Mouse (Mus musculus) heart, embryonic 12.5 days (tissue): Measurements from ENCODE around the gene Pdzrn3. TPM values are rescaled to one million over a fixed set of nuclear protein-coding genes. Genes with fewer than 3 reads are reported as not detected.

ENCODE experiments used
- ATAC-seq: fragments of 200-750 bp; cut with Nextera tagmentation; 2 replicates; pipeline ENCODE4 v1.8.0; 2017; ENCODE audit warnings: moderate TSS enrichment, moderate library complexity; ENCODE audit not compliant: insufficient number of reproducible peaks, low FRiP score
- H3K27ac ChIP-seq: fragments of 300-500 bp; sonication (generic); 2 replicates; pipeline ENCODE4 v1.5.1; 2016; ENCODE audit warnings: mild to moderate bottlenecking, moderate library complexity; ENCODE audit not compliant: poor library complexity, severe bottlenecking
- H3K27me3 ChIP-seq: fragments of 300-500 bp; sonication (generic); replicated peaks from 2 replicates; pipeline ENCODE4 v1.6.1; 2016; ENCODE audit warnings: mild to moderate bottlenecking, moderate library complexity
- H3K36me3 ChIP-seq: fragments of 300-500 bp; sonication (generic); 2 replicates; pipeline ENCODE4 v1.6.1; 2016; ENCODE audit warnings: mild to moderate bottlenecking, moderate library complexity
- H3K4me1 ChIP-seq: fragments of 300-500 bp; sonication (generic); replicated peaks from 2 replicates; pipeline ENCODE4 v1.6.1; 2016; ENCODE audit warnings: mild to moderate bottlenecking
- H3K4me2 ChIP-seq: fragments of 300-500 bp; sonication (generic); 2 replicates; pipeline ENCODE4 v1.6.1; 2016; ENCODE audit warnings: mild to moderate bottlenecking, moderate library complexity
- H3K4me3 ChIP-seq: fragments of 300-500 bp; sonication (generic); 2 replicates; pipeline ENCODE4 v1.5.1; 2016; ENCODE audit warnings: mild to moderate bottlenecking
- H3K9ac ChIP-seq: fragments of 300-500 bp; sonication (generic); 2 replicates; pipeline ENCODE4 v1.6.1; 2016; ENCODE audit warnings: mild to moderate bottlenecking, moderate library complexity
- H3K9me3 ChIP-seq: fragments of 300-500 bp; sonication (generic); replicated peaks from 2 replicates; pipeline ENCODE4 v1.6.1; 2016; ENCODE audit warnings: mild to moderate bottlenecking, moderate library complexity
- WGBS: fragments of 180-500 bp; shearing (Covaris S2); methylation state at CpG from one replicate; pipeline ENCODE4 v1.1.7; 2016; 5-methylcytosine and 5-hydroxymethylcytosine counted together
- polyA plus RNA-seq: library from polyadenylated mRNA; unstranded; fragments of >200 nt; fragmentation: Nextera tagmentation; extraction: Ambion mirVana; gene quantifications from 2 replicates; pipeline ENCODE4 v1.2.1, GENCODE M21; 2016

Gene Pdzrn3
- polyA plus RNA-seq, 1 experiment from 2014 or later = 14.0 TPM

DNA sequence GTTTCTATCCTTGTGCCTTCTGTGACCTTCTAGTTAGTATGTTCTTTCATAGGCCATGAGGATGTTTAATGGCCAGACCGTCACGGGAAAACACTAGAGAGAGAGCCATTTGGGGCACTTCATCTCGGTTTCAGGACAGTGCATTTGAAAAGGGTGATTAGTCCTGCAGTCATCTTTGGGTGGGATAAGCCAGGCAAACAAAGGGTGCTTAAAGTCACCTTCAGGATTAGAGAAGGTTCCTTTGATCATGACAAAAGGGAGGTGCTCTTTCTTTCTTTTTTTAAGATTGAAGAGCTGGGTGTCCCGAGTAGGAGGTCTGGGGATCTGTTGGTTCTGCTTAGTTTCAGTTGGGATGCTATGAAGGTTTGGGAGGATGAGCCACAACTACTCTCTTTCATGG lies 105.4 kb downstream of the Pdzrn3 start:
- peak overlapping the region; percentile 88 for H3K27ac ChIP-seq

DNA sequence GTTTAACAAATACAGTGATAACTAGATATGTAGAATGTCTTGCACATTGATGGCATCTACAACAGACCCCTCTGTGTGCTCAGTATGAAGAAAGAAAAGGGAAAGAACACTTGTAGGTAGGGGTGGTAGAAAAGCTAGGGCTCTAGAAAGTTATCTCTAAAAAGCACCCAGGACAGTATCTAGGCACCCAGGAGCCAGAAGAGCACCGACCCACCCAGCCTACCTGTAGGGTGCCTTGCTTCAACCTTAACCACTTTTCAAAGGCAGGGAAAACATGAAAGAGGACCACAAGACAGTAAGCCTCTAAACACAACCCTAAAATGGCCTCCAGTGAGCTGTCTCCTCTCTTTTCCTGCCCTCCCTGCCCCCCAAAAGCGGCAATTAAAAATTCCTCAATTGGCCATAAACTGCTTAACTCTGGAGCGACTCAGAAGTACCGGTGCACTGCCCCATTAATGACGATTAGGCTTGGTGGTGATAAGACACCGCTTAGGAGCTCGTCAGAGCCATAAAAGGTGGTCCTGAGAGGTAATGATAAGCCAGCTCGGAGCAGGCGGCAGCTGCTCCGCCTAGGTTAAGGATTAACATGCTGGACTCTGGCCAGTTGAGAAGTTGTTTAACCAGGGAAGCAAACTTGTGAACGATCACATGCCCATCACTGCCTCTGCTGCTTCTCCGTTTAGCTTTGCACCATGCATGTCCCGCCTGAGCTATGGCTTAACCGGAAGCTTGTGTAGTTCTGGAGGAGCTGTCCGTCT lies 106.1 kb downstream of the Pdzrn3 start:
- Histone ChIP-seq H3K27ac (peak overlapping the region; percentile 88), H3K36me3 (peaks cover 2% of the 10 kb centered on the region; the same call in 1 of the 2 replicates), H3K9me3 (no peaks in the 10 kb centered on the region), H3K4me1 (peaks cover 78% of the 10 kb centered on the region), H3K27me3 (no peaks in the 10 kb centered on the region), H3K4me2 (peak overlapping the region; percentile 48), H3K9ac (peak overlapping the region; percentile 35; the same call in 1 of the 2 replicates), H3K4me3 (no peak overlapping the region; the same call in 1 of the 2 replicates)
- peak; percentile 62; the same call in 1 of the 2 replicates for ATAC-seq
- 18% methylated on average over 15 of the region's 15 CpGs for WGBS

More for the DNA sequence above, 105.4 kb downstream of the Pdzrn3 start:
- WGBS = 28% methylated on average over 4 of the region's 4 CpGs
- peaks cover 73% of the 10 kb centered on the region for H3K4me1 ChIP-seq
- ATAC-seq = no peak
- peak overlapping the region; percentile 35; the same call in 1 of the 2 replicates for H3K9ac ChIP-seq
- H3K27me3 ChIP-seq = no peaks in the 10 kb centered on the region
- peaks cover 3% of the 10 kb centered on the region; the same call in 1 of the 2 replicates for H3K36me3 ChIP-seq
- no peak overlapping the region for H3K4me3 ChIP-seq
- no peaks in the 10 kb centered on the region for H3K9me3 ChIP-seq
- H3K4me2 ChIP-seq = peak overlapping the region; percentile 48

DNA sequence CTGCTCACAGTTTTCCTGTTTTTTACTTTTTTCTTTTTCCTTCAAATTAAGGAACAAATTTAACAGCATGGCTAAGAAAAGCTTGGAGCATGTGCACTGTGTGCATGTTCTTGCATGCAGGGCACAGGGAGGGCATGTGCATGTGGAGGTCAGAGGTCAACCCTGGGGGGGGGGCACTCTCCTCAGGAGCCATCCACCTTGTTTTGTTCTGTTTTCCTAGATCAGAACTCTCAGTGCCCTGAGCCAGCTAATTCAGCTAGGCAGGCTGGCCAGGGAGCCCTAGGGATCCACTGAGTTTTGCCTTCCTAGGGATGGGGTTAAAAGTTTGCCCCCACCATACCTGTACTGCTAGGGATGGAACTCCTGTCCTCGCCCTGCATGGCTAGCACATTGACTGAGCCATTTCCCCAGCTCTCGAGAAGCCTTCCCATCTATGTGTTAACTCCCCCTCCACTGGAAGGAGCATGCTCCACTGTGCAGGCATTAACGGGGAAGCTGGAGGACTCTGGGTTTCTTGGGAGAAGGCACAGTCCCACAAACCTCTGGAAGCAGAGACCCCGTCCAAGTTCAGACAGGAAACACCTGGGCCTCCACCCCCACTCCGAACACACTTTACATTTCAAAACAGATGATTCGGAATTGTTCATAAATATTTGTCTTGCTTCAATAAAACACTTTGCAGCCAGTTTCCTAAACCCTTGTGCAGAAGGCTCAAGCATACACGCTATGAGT lies 107.4 kb downstream of the Pdzrn3 start:
- Histone ChIP-seq H3K4me1 (peaks cover 80% of the 10 kb centered on the region), H3K9ac (no peak overlapping the region), H3K36me3 (peaks cover 2% of the 10 kb centered on the region; the same call in 1 of the 2 replicates), H3K27ac (no peak overlapping the region), H3K4me3 (no peak overlapping the region), H3K9me3 (no peaks in the 10 kb centered on the region), H3K4me2 (no peak overlapping the region), H3K27me3 (no peaks in the 10 kb centered on the region)
- ATAC-seq = no peak
- WGBS = 54% methylated on average over 7 of the region's 7 CpGs

DNA sequence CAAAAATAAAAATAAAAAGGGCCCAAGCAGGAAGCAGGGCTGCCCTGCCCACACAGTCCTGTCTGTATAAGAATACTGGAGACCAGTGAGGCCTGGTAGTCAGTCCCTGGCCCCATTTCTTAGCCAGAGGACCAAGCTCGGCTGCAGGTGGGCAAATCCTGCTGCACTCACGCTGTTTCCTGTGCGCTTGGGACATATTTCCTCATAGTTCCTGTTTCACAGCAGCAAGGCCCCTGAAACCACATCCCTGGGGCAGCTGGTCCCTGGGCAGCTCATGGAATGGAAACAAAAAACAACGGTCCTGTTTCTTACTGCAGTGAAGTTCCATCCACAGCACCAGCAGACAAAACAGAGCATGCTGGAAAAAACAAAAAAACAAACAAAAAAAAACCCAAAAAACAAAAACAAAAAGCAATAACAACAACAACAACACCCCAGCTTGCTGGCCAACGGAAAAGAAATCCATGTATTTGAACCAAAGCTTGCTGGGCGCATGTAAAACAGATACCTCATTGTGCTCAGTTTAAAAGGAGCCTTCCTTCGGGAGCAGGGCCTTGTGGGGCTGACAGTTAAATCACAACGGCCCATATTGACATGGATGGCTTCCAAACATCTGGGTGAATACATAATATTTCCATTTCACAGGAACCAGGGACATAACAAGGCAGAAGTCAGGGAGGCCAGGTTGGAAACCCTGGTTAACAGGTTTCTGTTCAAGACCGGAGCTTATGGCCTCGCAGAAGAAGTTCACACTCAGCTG lies 108.2 kb downstream of the Pdzrn3 start:
- Histone ChIP-seq H3K4me1 (peaks cover 78% of the 10 kb centered on the region), H3K4me3 (no peak overlapping the region), H3K27me3 (no peaks in the 10 kb centered on the region), H3K36me3 (peaks cover 2% of the 10 kb centered on the region; the same call in 1 of the 2 replicates), H3K9me3 (no peaks in the 10 kb centered on the region), H3K27ac (no peak overlapping the region), H3K9ac (no peak overlapping the region), H3K4me2 (no peak overlapping the region)
- ATAC-seq = no peak
- 66% methylated on average over 10 of the region's 10 CpGs for WGBS

DNA sequence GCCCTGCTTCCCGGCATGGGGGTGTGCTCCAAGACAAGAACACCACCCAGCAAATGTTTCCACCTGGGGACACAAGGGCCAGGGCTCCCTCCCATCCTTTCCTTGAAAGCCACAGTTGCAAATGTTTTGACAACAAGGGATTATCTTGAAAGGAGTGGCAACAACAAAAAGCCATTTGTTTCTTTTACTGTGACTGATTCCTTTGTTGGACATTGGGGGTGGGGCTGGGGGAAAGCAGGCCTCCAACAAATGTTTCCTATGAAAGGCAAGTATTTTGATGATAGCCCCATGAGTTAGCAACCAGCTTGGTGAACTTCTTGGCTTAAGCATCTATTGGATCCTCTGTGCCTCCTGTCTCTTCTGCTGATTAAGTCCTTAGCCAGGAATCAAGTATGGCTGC lies 109.4 kb downstream of the Pdzrn3 start:
- Histone ChIP-seq H3K27ac (peak overlapping the region; percentile 65; the same call in 1 of the 2 replicates), H3K4me1 (peaks cover 68% of the 10 kb centered on the region), H3K36me3 (peaks cover 2% of the 10 kb centered on the region; the same call in 1 of the 2 replicates), H3K9me3 (no peaks in the 10 kb centered on the region), H3K9ac (no peak overlapping the region), H3K27me3 (no peaks in the 10 kb centered on the region), H3K4me2 (no peak overlapping the region), H3K4me3 (no peak overlapping the region)
- 30% methylated on average over 1 of the region's 1 CpGs for WGBS
- no peak for ATAC-seq

DNA sequence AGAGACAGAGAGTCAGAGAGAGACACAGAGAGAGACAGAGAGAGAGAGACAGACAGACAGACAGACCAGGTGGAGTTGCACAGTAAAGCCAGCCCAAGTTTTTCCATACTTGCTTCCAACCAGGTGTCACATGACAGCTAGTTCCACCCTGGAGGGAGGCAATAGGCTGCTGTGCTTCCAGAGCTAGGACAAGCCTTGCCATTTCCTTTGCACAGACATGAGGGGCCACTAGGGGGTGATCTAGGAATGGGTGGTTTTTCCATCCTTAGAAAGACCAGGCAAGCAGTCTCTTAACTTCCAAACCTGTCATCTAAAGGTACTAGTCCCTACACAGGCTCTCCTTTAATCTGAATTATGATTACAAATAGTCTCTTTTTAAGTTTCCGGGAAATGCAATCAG lies 110.9 kb downstream of the Pdzrn3 start:
- WGBS = 13% methylated on average over 1 of the region's 1 CpGs

DNA sequence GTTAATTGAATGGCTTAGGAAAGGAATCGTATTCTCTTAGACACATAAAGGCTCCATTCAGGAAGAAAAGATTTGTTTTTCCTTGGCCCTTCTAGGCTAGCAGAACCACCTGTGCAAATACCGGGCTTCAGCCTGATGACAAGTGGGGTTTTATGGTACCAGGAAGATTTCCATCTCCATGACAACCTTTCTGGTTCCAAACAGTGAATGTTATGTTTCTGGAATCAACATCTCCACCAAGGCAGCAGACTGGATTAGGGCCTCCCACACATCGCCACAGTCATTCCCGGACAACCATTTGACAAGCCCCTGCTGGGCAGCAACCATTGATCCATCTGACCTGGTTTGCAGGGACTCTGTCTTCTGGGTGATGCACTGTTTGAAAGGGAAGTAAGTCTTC lies 114.2 kb downstream of the Pdzrn3 start:
- Histone ChIP-seq H3K9me3 (no peaks in the 10 kb centered on the region), H3K9ac (no peak overlapping the region), H3K27ac (no peak overlapping the region), H3K36me3 (no peaks in the 10 kb centered on the region), H3K4me3 (no peak overlapping the region), H3K4me1 (peaks cover 37% of the 10 kb centered on the region), H3K4me2 (no peak overlapping the region), H3K27me3 (no peaks in the 10 kb centered on the region)
- 43% methylated on average over 4 of the region's 4 CpGs for WGBS
- ATAC-seq = no peak

More for the DNA sequence above, 110.9 kb downstream of the Pdzrn3 start:
- Histone ChIP-seq H3K36me3 (no peaks in the 10 kb centered on the region), H3K9me3 (no peaks in the 10 kb centered on the region), H3K4me3 (no peak overlapping the region), H3K4me1 (peaks cover 59% of the 10 kb centered on the region), H3K27me3 (no peaks in the 10 kb centered on the region), H3K27ac (no peak overlapping the region), H3K9ac (no peak overlapping the region), H3K4me2 (no peak overlapping the region)
- peak; percentile 48; the same call in 1 of the 2 replicates for ATAC-seq

DNA sequence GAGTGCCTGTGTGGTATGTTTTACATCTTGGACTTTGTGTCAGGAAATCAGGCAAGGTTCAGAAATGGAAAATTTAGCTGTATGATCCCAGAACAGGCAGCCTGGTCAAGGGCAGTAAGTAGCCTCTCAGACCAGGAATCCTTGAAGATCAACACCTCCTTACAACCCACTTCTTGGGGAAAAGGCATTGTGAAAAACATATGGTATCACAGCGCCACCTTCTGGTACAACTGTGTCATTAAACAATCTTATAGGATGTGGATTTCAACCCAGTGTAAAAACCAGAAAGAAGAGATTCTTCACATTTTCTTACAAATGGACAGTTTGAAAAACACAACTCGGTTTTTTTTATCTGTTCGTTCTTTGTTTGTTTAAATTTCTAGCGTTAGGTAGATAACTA lies 116.2 kb downstream of the Pdzrn3 start:
- Histone ChIP-seq H3K4me1 (peaks cover 30% of the 10 kb centered on the region), H3K9me3 (no peaks in the 10 kb centered on the region), H3K36me3 (no peaks in the 10 kb centered on the region), H3K4me3 (no peak overlapping the region), H3K27me3 (no peaks in the 10 kb centered on the region), H3K27ac (no peak overlapping the region), H3K4me2 (no peak overlapping the region), H3K9ac (no peak overlapping the region)
- WGBS = 8% methylated on average over 4 of the region's 4 CpGs
- no peak for ATAC-seq

DNA sequence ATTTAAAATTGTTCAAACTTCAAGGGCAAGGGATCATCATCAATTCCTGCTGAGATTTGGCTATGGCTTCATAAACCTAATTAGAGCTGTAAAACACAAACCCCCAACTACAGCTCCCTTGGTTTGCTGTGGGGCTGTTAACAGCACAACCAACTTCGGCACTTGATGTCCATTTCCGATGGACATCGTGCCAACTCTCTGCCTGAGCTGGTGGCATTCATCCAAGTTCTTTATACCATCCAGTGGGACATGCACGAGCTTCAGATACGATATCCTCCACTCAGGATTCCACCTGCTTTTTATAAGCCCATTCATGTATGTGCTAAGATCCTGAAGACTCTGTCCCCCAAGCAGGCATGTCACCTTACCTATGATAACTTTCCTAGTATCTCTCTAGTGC lies 118.3 kb downstream of the Pdzrn3 start:
- Histone ChIP-seq H3K4me3 (no peak overlapping the region), H3K27me3 (no peaks in the 10 kb centered on the region), H3K36me3 (no peaks in the 10 kb centered on the region), H3K27ac (no peak overlapping the region), H3K9ac (no peak overlapping the region), H3K4me1 (peaks cover 17% of the 10 kb centered on the region), H3K9me3 (no peaks in the 10 kb centered on the region), H3K4me2 (no peak overlapping the region)
- no peak for ATAC-seq
- 65% methylated on average over 5 of the region's 5 CpGs for WGBS

DNA sequence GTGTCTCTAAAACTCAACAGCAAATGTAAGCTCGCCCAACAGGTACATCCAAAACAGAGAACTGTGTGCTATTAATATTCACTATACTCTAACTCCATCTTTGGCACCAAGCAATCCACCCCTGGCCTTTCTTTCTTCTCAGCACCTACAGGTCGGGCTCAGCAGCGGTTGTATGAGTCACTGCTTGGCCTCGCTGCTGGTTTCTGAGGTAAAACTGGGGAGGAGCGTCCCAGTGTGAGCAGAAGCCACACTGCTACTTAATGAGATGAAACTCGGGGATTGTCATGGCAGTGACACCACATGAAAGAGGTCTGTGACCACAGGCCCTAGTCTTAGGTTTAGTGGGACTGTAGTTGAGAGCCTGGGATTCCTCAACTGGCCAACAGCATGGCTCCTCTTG lies 120.3 kb downstream of the Pdzrn3 start:
- Histone ChIP-seq H3K4me3 (no peak overlapping the region), H3K27ac (no peak overlapping the region), H3K27me3 (no peaks in the 10 kb centered on the region), H3K9me3 (no peaks in the 10 kb centered on the region), H3K4me1 (peaks cover 28% of the 10 kb centered on the region), H3K36me3 (no peaks in the 10 kb centered on the region), H3K4me2 (no peak overlapping the region), H3K9ac (no peak overlapping the region)
- no peak for ATAC-seq
- WGBS = 84% methylated on average over 6 of the region's 6 CpGs

DNA sequence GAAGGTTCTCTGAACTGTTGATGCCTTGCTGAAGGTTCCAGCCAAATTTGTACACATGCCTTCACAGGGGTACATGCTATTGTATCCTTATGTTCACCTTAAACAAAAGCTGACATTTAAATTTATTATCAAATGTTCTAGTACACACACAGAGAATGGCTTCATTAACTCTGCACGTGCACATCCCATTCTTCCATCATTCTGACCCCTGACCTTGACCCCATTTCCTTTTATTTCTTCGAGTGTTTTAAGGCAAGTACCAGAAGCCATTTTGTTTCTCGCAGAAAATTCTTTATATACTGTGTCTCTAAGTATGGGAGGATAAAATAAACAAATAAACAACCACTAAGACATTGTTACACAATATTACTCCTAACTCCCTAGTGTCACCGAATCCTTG lies 123.0 kb downstream of the Pdzrn3 start:
- Histone ChIP-seq H3K27me3 (no peaks in the 10 kb centered on the region), H3K9ac (no peak overlapping the region), H3K27ac (no peak overlapping the region), H3K4me2 (no peak overlapping the region), H3K4me3 (no peak overlapping the region), H3K36me3 (no peaks in the 10 kb centered on the region), H3K4me1 (peaks cover 56% of the 10 kb centered on the region), H3K9me3 (no peaks in the 10 kb centered on the region)
- 71% methylated on average over 4 of the region's 4 CpGs for WGBS
- ATAC-seq = no peak
